Mouse (Mus musculus): Measurements from ENCODE around the gene Kcne2. TPM values are rescaled to one million over a fixed set of nuclear protein-coding genes. Genes with fewer than 3 reads are reported as not detected.

Kcne2 gene
- polyA plus RNA-seq, 1 experiment = 0.15 TPM

GRCm38 (mm10) chr16:92290045-92290444 is 2.1 kb upstream of the Kcne2 start:
- TF ChIP-seq POLR2A (IDR thresholded peaks at IDR 0.05; ENCODE audit: control insufficient read depth, extremely low read depth, insufficient read depth, low read length, poor library complexity) (no peak), CTCF (IDR thresholded peaks at IDR 0.05; ENCODE audit: borderline replicate concordance, control insufficient read depth, extremely low read depth, insufficient read depth, low read length, poor library complexity) (no peak)
- Histone ChIP-seq H3K4me1 (replicated peaks; ENCODE audit: control insufficient read depth, insufficient read depth, low read length) (no peaks in the 10 kb centered on the region), H3K27ac (ENCODE audit: control insufficient read depth, insufficient read depth, low read length) (no peak overlapping the region), H3K27me3 (ENCODE audit: control insufficient read depth, insufficient read depth, low read length) (no peaks in the 10 kb centered on the region; the same call in 1 of the 2 replicates), H3K36me3 (ENCODE audit: control insufficient read depth, insufficient read depth, low read length) (no peaks in the 10 kb centered on the region), H3K4me3 (ENCODE audit: control insufficient read depth, insufficient read depth, low read length) (no peak overlapping the region)
- no peak for DNase-seq

- H3K4me1 ChIP-seq (replicated peaks; ENCODE audit: control insufficient read depth, insufficient read depth, low read length) = no peaks in the 10 kb centered on the region
- no peak for DNase-seq
- H3K27ac ChIP-seq (ENCODE audit: control insufficient read depth, insufficient read depth, low read length) = no peak overlapping the region
- WGBS = 72% methylated on average over 12 of the region's 12 CpGs
- no peaks in the 10 kb centered on the region for H3K36me3 ChIP-seq (ENCODE audit: control insufficient read depth, insufficient read depth, low read length)
- no peaks in the 10 kb centered on the region; the same call in 1 of the 2 replicates for H3K27me3 ChIP-seq (ENCODE audit: control insufficient read depth, insufficient read depth, low read length)
- TF ChIP-seq CTCF (IDR thresholded peaks at IDR 0.05; ENCODE audit: borderline replicate concordance, control insufficient read depth, extremely low read depth, insufficient read depth, low read length, poor library complexity) = no peak
- TF ChIP-seq POLR2A (IDR thresholded peaks at IDR 0.05; ENCODE audit: control insufficient read depth, extremely low read depth, insufficient read depth, low read length, poor library complexity) = no peak
- H3K4me3 ChIP-seq (ENCODE audit: control insufficient read depth, insufficient read depth, low read length) = no peak overlapping the region
Observed at GRCm38 (mm10) chr16:92294267-92294970, 2.2 kb downstream of the Kcne2 start.

- no peaks in the 10 kb centered on the region for H3K36me3 ChIP-seq (ENCODE audit: control insufficient read depth, insufficient read depth, low read length)
- H3K27me3 ChIP-seq (ENCODE audit: control insufficient read depth, insufficient read depth, low read length) = no peaks in the 10 kb centered on the region; the same call in 1 of the 2 replicates
- H3K4me1 ChIP-seq (replicated peaks; ENCODE audit: control insufficient read depth, insufficient read depth, low read length) = no peaks in the 10 kb centered on the region
- TF ChIP-seq CTCF (IDR thresholded peaks at IDR 0.05; ENCODE audit: borderline replicate concordance, control insufficient read depth, extremely low read depth, insufficient read depth, low read length, poor library complexity) (no peak), POLR2A (IDR thresholded peaks at IDR 0.05; ENCODE audit: control insufficient read depth, extremely low read depth, insufficient read depth, low read length, poor library complexity) (no peak)
- no peak overlapping the region for H3K27ac ChIP-seq (ENCODE audit: control insufficient read depth, insufficient read depth, low read length)
- 78% methylated on average over 2 of the region's 2 CpGs for WGBS
- H3K4me3 ChIP-seq (ENCODE audit: control insufficient read depth, insufficient read depth, low read length) = no peak overlapping the region
- no peak for DNase-seq
Observed at GRCm38 (mm10) chr16:92295328-92295727, 3.1 kb downstream of the Kcne2 start.

GRCm38 (mm10) chr16:92300649-92301411 is 8.6 kb downstream of the Kcne2 start, which contains the start of gene Smim11:
Gene Smim11, plus strand, starts transcription at chr16:92301286.
- WGBS = 11% methylated on average over 32 of the region's 32 CpGs
- Histone ChIP-seq H3K36me3 (ENCODE audit: control insufficient read depth, insufficient read depth, low read length) (no peaks in the 10 kb centered on the region), H3K27me3 (ENCODE audit: control insufficient read depth, insufficient read depth, low read length) (no peaks in the 10 kb centered on the region), H3K4me3 (ENCODE audit: control insufficient read depth, insufficient read depth, low read length) (peak within 1 kb of the TSS; percentile 80), H3K4me1 (replicated peaks; ENCODE audit: control insufficient read depth, insufficient read depth, low read length) (peaks cover 15% of the 10 kb centered on the region), H3K27ac (ENCODE audit: control insufficient read depth, insufficient read depth, low read length) (no peak within 1 kb of the TSS)
- peak; percentile 94 for DNase-seq
- no peak for TF ChIP-seq CTCF (IDR thresholded peaks at IDR 0.05; ENCODE audit: borderline replicate concordance, control insufficient read depth, extremely low read depth, insufficient read depth, low read length, poor library complexity)
- peak; percentile 61; the same call in 1 of the 2 replicates for TF ChIP-seq POLR2A (IDR thresholded peaks at IDR 0.05; ENCODE audit: control insufficient read depth, extremely low read depth, insufficient read depth, low read length, poor library complexity)

- no peak for DNase-seq
- Histone ChIP-seq H3K27ac (ENCODE audit: control insufficient read depth, insufficient read depth, low read length) (no peak overlapping the region), H3K27me3 (ENCODE audit: control insufficient read depth, insufficient read depth, low read length) (no peaks in the 10 kb centered on the region), H3K36me3 (ENCODE audit: control insufficient read depth, insufficient read depth, low read length) (no peaks in the 10 kb centered on the region), H3K4me3 (ENCODE audit: control insufficient read depth, insufficient read depth, low read length) (peak overlapping the region; percentile 80), H3K4me1 (replicated peaks; ENCODE audit: control insufficient read depth, insufficient read depth, low read length) (peaks cover 15% of the 10 kb centered on the region)
- 2% methylated on average over 12 of the region's 12 CpGs for WGBS
- no peak for TF ChIP-seq POLR2A (IDR thresholded peaks at IDR 0.05; ENCODE audit: control insufficient read depth, extremely low read depth, insufficient read depth, low read length, poor library complexity)
- no peak for TF ChIP-seq CTCF (IDR thresholded peaks at IDR 0.05; ENCODE audit: borderline replicate concordance, control insufficient read depth, extremely low read depth, insufficient read depth, low read length, poor library complexity)
Observed at GRCm38 (mm10) chr16:92301412-92301806, 9.2 kb downstream of the Kcne2 start.

- DNase-seq = no peak
- TF ChIP-seq POLR2A (IDR thresholded peaks at IDR 0.05; ENCODE audit: control insufficient read depth, extremely low read depth, insufficient read depth, low read length, poor library complexity) = no peak
- no peak for TF ChIP-seq CTCF (IDR thresholded peaks at IDR 0.05; ENCODE audit: borderline replicate concordance, control insufficient read depth, extremely low read depth, insufficient read depth, low read length, poor library complexity)
- H3K27ac ChIP-seq (ENCODE audit: control insufficient read depth, insufficient read depth, low read length) = no peak overlapping the region
Observed at GRCm38 (mm10) chr16:92301989-92302388, 9.8 kb downstream of the Kcne2 start.

More at GRCm38 (mm10) chr16:92301989-92302388, 9.8 kb downstream of the Kcne2 start:
- Histone ChIP-seq H3K4me1 (replicated peaks; ENCODE audit: control insufficient read depth, insufficient read depth, low read length) (peaks cover 15% of the 10 kb centered on the region), H3K36me3 (ENCODE audit: control insufficient read depth, insufficient read depth, low read length) (peaks cover 3% of the 10 kb centered on the region; the same call in 1 of the 2 replicates), H3K27me3 (ENCODE audit: control insufficient read depth, insufficient read depth, low read length) (no peaks in the 10 kb centered on the region), H3K4me3 (ENCODE audit: control insufficient read depth, insufficient read depth, low read length) (peak overlapping the region; percentile 80; the same call in 1 of the 2 replicates)
- 54% methylated on average over 5 of the region's 5 CpGs for WGBS
